Mouse (Mus musculus) lung, postnatal 0 days (tissue): ENCODE data around the gene Pttg1ip.

Experiments used
- CTCF ChIP-seq: IDR thresholded peaks from 2 replicates; pipeline ENCODE4 v1.5.1; 2016; ENCODE audit warnings: antibody characterized with exemption, mild to moderate bottlenecking
- EP300 ChIP-seq: IDR thresholded peaks from 2 replicates; pipeline ENCODE4 v1.6.1; 2016; ENCODE audit warnings: antibody characterized with exemption, mild to moderate bottlenecking, control low read depth

DNA sequence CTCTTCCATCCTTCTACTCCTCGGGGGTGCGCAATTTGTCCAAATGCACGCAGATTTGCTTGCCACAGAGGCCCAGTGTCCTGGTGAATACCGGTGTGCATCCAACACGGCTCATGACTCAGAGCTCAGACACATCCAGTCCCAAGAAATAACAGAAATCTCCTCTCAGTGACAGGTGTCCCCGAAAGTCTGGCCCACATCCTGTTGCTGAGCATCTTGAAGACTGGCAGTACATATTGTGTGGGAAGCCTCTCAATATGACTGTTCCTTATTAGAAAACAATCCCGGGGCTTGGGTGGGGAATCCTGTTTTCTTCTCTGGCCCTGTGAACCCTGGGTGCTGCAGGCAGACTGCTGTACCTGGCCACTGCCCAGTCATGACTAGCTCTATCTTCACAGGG lies 24.9 kb upstream of the Pttg1ip start:
- TF ChIP-seq CTCF (no peak), EP300 (no peak)
